Mouse (Mus musculus) CD8-positive naive resting alpha-beta T cell, adult 2 months (primary cell): ENCODE results near the gene Dppa5a.
"Not testable (repeated sequence)": the region's sequence is repeated elsewhere in the genome, so short reads cannot be mapped to it uniquely, and the experiment has no call there.

ENCODE experiments used
- DNase-seq, 2 experiments: peaks; one replicate each; pipeline ENCODE4 v3.0.0; 2022; ENCODE audit warnings: low read depth in 2 of 2, low spot score in 2 of 2

The Dppa5a gene

GRCm38 (mm10) chr9:78365850-78366544 is 2.0 kb downstream of the Dppa5a start:
- DNase-seq = no peak

GRCm38 (mm10) chr9:78364701-78365100 is 3.3 kb downstream of the Dppa5a start:
- DNase-seq = no peak

GRCm38 (mm10) chr9:78363374-78363773 is 4.6 kb downstream of the Dppa5a start:
- DNase-seq = no peak

- DNase-seq = no peak
Measured at GRCm38 (mm10) chr9:78360484-78360872, 7.5 kb downstream of the Dppa5a start.

GRCm38 (mm10) chr9:78359750-78360483 is 8.1 kb downstream of the Dppa5a start:
- DNase-seq = no peak

GRCm38 (mm10) chr9:78358053-78358452 is 9.9 kb downstream of the Dppa5a start:
- peak; percentile 19 to 28 for DNase-seq

- DNase-seq = no peak
Measured at GRCm38 (mm10) chr9:78355611-78356010, 12.4 kb downstream of the Dppa5a start, which contains the start of gene Gsta2. Gene Gsta2 (minus strand): TSS chr9:78355788.

- DNase-seq = no peak
Measured at GRCm38 (mm10) chr9:78354665-78355578, 13.1 kb downstream of the Dppa5a start.

- no peak for DNase-seq
Measured at GRCm38 (mm10) chr9:78351504-78352220, 16.3 kb downstream of the Dppa5a start.

GRCm38 (mm10) chr9:78350007-78350406 is 18.0 kb downstream of the Dppa5a start:
- not testable (repeated sequence) for DNase-seq

GRCm38 (mm10) chr9:78349141-78349540 is 18.8 kb downstream of the Dppa5a start:
- DNase-seq = not testable (repeated sequence)

- DNase-seq = not testable (repeated sequence)
Measured at GRCm38 (mm10) chr9:78348206-78349004, 19.6 kb downstream of the Dppa5a start.

GRCm38 (mm10) chr9:78347004-78347403 is 21.0 kb downstream of the Dppa5a start:
- DNase-seq = no peak

GRCm38 (mm10) chr9:78345235-78345634 is 22.7 kb downstream of the Dppa5a start:
- DNase-seq = not testable (repeated sequence)

- DNase-seq = not testable (repeated sequence)
Measured at GRCm38 (mm10) chr9:78343055-78343454, 24.9 kb downstream of the Dppa5a start.

GRCm38 (mm10) chr9:78342494-78342893 is 25.5 kb downstream of the Dppa5a start:
- not testable (repeated sequence) for DNase-seq

- peak; percentile 13 to 31 for DNase-seq
Measured at GRCm38 (mm10) chr9:78340324-78340723, 27.7 kb downstream of the Dppa5a start.

GRCm38 (mm10) chr9:78337050-78337449 is 30.9 kb downstream of the Dppa5a start:
- DNase-seq = not testable (repeated sequence)

GRCm38 (mm10) chr9:78327289-78327688 is 40.7 kb downstream of the Dppa5a start, which contains the start of gene Omt2b:
Gene Omt2b (plus strand): TSS chr9:78327589.
- DNase-seq = not testable (repeated sequence)

- no peak for DNase-seq
Measured at GRCm38 (mm10) chr9:78319499-78319898, 48.5 kb downstream of the Dppa5a start.
